Mouse (Mus musculus): ENCODE measurements at regions not wholly inside any gene's neighbourhood (a gene's known extent, or its start where the extent isn't known, plus 50 kb on each side); places are given as distances from the start of the nearest gene placed in this dataset.

DNA sequence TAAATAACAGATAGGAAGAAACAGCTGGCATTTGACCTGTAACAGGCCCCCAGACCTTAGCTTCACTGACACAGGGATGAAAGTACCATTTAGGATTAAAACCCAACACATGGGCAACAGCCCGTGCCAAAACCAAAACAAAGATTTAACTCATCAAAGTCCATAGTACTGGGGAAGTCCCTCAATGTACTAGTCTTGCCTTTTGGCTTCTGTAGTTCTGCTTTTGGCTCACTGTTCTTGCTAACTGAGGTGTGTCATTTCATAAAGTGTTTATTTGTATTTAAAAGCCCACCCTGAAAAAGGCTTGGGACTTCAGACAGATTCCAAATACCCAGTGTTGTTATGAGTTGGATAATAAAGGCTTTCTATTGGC lies 112.0 kb upstream of the Ccser1 start:
- no peaks in the 10 kb centered on the region for H3K36me3 ChIP-seq (ENCODE audit: control insufficient read depth, insufficient read depth, low read length)
- no peak overlapping the region for H3K9ac ChIP-seq (ENCODE audit: low read length)
- H3K4me1 ChIP-seq (ENCODE audit: control insufficient read depth, insufficient read depth, low read length), result peaks cover 3% of the 10 kb centered on the region; the same call in 1 of the 2 replicates
- H3K27ac ChIP-seq (replicated peaks; ENCODE audit: low read depth, low read length), result no peak overlapping the region
- H3K9me3 ChIP-seq (ENCODE audit: control insufficient read depth, low read length), result no peaks in the 10 kb centered on the region
- H3K27me3 ChIP-seq (ENCODE audit: control insufficient read depth, insufficient read depth, low read length), result no peaks in the 10 kb centered on the region
- 13% methylated on average over 1 of the region's 1 CpGs for WGBS
- H3K4me2 ChIP-seq (ENCODE audit: low read depth, severe bottlenecking), result no peak overlapping the region
- DNase-seq (ENCODE audit: low spot score) (no peak), ATAC-seq (ENCODE audit: insufficient number of reproducible peaks, low FRiP score, low TSS enrichment, low read depth) (no peak)
- H3K4me3 ChIP-seq (ENCODE audit: low read depth, low read length), result no peak overlapping the region

DNA sequence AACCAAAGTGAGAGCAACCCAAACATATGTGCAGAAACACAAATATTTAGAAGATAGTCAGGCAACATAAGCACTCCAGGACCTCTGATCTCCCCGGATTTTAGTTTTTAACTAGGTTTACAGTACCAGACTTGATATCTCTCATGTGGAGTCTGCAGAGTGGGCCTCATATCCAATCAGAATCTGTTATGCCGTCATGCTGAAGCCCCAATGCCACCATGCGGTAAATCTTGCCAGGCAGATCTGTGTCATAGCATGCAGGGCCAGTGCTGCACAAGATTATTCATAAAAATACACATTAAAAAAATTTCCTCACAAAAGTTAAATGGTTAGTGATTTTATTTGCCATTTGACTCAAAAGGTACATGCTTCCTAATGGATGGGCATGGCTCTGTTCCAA lies 106.9 kb upstream of the Ccser1 start:
- Histone ChIP-seq H3K4me1 (ENCODE audit: control insufficient read depth, insufficient read depth, low read length) (no peaks in the 10 kb centered on the region), H3K27me3 (ENCODE audit: control insufficient read depth, insufficient read depth, low read length) (no peaks in the 10 kb centered on the region), H3K36me3 (ENCODE audit: control insufficient read depth, insufficient read depth, low read length) (no peaks in the 10 kb centered on the region), H3K9me3 (ENCODE audit: control insufficient read depth, low read length) (no peaks in the 10 kb centered on the region), H3K4me3 (ENCODE audit: low read depth, low read length) (no peak overlapping the region), H3K27ac (replicated peaks; ENCODE audit: low read depth, low read length) (no peak overlapping the region), H3K9ac (ENCODE audit: low read length) (no peak overlapping the region), H3K4me2 (ENCODE audit: low read depth, severe bottlenecking) (no peak overlapping the region)
- DNase-seq (ENCODE audit: low spot score) (no peak), ATAC-seq (ENCODE audit: insufficient number of reproducible peaks, low FRiP score, low TSS enrichment, low read depth) (no peak)
- 95% methylated on average over 3 of the region's 3 CpGs for WGBS

DNA sequence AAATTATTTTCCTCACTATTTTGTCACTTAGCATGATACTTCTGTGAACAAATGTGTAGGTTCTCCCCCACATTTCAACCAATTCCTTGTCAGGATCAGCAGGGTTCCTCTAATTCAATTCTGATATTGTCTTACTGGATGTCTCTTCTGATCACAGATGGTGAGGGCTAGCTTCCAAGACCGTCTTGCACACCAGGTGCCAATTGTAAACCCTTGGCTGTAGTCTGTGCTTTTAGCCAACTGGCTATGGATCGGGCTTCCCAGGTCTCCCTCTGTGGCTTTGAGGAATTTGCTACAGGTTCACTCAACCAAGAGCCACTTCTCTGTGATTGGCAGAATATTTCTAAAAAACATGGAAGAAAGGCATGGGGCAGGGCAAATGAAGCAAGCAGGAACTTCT lies 106.3 kb upstream of the Ccser1 start:
- Histone ChIP-seq H3K36me3 (ENCODE audit: control insufficient read depth, insufficient read depth, low read length) (no peaks in the 10 kb centered on the region), H3K9ac (ENCODE audit: low read length) (no peak overlapping the region), H3K9me3 (ENCODE audit: control insufficient read depth, low read length) (no peaks in the 10 kb centered on the region), H3K27me3 (ENCODE audit: control insufficient read depth, insufficient read depth, low read length) (no peaks in the 10 kb centered on the region), H3K4me1 (ENCODE audit: control insufficient read depth, insufficient read depth, low read length) (no peaks in the 10 kb centered on the region), H3K4me2 (ENCODE audit: low read depth, severe bottlenecking) (no peak overlapping the region), H3K27ac (replicated peaks; ENCODE audit: low read depth, low read length) (no peak overlapping the region), H3K4me3 (ENCODE audit: low read depth, low read length) (no peak overlapping the region)
- WGBS, result 80% methylated on average over 2 of the region's 2 CpGs
- DNase-seq (ENCODE audit: low spot score) (no peak), ATAC-seq (ENCODE audit: insufficient number of reproducible peaks, low FRiP score, low TSS enrichment, low read depth) (no peak)

DNA sequence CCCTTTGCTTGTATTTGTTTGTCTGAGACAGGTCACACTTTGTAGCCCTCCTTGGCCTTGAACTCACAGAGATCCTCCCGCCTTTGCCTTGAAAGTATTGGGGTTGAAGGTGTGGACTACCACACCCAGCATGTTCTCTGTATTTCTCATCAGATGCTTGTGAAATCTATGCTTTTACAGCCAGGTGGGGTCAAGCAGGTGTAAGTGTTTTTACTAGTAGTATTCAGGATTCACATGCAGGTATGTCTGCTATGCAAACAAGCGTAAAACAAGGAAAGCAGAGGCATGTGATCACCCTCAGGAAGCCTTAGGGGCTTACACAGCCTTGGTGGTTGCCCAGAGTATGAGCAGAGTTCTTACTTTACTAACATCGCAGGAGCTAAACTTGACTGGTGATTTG lies 105.4 kb upstream of the Ccser1 start:
- Histone ChIP-seq H3K4me2 (ENCODE audit: low read depth, severe bottlenecking) (no peak overlapping the region), H3K36me3 (ENCODE audit: control insufficient read depth, insufficient read depth, low read length) (no peaks in the 10 kb centered on the region), H3K4me3 (ENCODE audit: low read depth, low read length) (no peak overlapping the region), H3K27ac (replicated peaks; ENCODE audit: low read depth, low read length) (no peak overlapping the region), H3K9ac (ENCODE audit: low read length) (no peak overlapping the region), H3K27me3 (ENCODE audit: control insufficient read depth, insufficient read depth, low read length) (no peaks in the 10 kb centered on the region), H3K9me3 (ENCODE audit: control insufficient read depth, low read length) (no peaks in the 10 kb centered on the region), H3K4me1 (ENCODE audit: control insufficient read depth, insufficient read depth, low read length) (no peaks in the 10 kb centered on the region)
- DNase-seq (ENCODE audit: low spot score) (no peak), ATAC-seq (ENCODE audit: insufficient number of reproducible peaks, low FRiP score, low TSS enrichment, low read depth) (no peak)
- WGBS, result 90% methylated on average over 3 of the region's 3 CpGs

DNA sequence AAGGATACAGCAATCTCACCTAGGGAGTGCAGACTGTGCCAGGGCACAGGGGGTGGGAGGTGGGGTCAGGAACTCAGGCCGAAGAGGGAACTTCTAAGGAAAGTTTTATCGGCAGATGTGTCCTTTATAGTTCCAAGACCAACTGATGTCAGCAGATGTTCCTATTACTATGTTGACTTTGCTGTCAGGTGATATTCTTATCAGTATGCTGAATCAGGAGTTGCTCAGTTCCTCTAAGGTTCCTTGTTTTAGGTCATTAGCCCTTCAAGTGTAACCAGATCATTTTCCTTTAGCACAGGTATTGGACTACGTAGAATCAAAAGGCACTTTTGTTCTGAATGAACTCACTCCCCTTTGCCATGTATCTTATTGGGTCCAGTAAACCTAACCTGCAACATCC lies 101.6 kb upstream of the Ccser1 start:
- no peaks in the 10 kb centered on the region for H3K9me3 ChIP-seq (ENCODE audit: control insufficient read depth, low read length)
- ATAC-seq (ENCODE audit: insufficient number of reproducible peaks, low FRiP score, low TSS enrichment, low read depth), result no peak

DNA sequence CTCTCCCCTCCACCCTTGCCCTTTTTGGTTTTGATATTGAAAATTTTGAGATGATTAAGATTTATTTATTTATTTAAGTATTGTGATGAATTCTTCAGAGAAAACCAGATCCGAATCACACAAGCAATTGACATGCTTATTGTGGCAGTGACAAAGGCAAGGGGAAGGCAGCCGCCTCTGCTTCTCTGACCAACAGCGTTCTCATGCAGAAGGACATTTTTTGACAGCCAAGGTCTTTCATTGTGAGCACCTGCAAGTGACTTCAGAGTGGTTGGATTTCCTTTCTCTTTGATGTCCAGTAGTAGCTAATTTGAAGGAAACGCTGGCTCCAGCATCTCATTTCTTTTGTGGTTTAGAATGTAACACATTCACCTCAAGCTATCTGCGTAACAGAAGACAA lies 99.5 kb upstream of the Ccser1 start:
- Histone ChIP-seq H3K4me1 (ENCODE audit: control insufficient read depth, insufficient read depth, low read length) (no peaks in the 10 kb centered on the region), H3K9me3 (ENCODE audit: control insufficient read depth, low read length) (no peaks in the 10 kb centered on the region), H3K9ac (ENCODE audit: low read length) (no peak overlapping the region), H3K4me2 (ENCODE audit: low read depth, severe bottlenecking) (no peak overlapping the region), H3K36me3 (ENCODE audit: control insufficient read depth, insufficient read depth, low read length) (no peaks in the 10 kb centered on the region), H3K27ac (replicated peaks; ENCODE audit: low read depth, low read length) (no peak overlapping the region), H3K4me3 (ENCODE audit: low read depth, low read length) (no peak overlapping the region), H3K27me3 (ENCODE audit: control insufficient read depth, insufficient read depth, low read length) (no peaks in the 10 kb centered on the region)
- ATAC-seq (ENCODE audit: insufficient number of reproducible peaks, low FRiP score, low TSS enrichment, low read depth) (no peak), DNase-seq (ENCODE audit: low spot score) (no peak)
- WGBS, result 57% methylated on average over 5 of the region's 5 CpGs

More for the DNA sequence above, 101.6 kb upstream of the Ccser1 start:
- Histone ChIP-seq H3K9ac (ENCODE audit: low read length) (no peak overlapping the region), H3K4me2 (ENCODE audit: low read depth, severe bottlenecking) (no peak overlapping the region), H3K36me3 (ENCODE audit: control insufficient read depth, insufficient read depth, low read length) (no peaks in the 10 kb centered on the region), H3K4me3 (ENCODE audit: low read depth, low read length) (no peak overlapping the region), H3K27ac (replicated peaks; ENCODE audit: low read depth, low read length) (no peak overlapping the region), H3K4me1 (ENCODE audit: control insufficient read depth, insufficient read depth, low read length) (no peaks in the 10 kb centered on the region), H3K27me3 (ENCODE audit: control insufficient read depth, insufficient read depth, low read length) (no peaks in the 10 kb centered on the region)
- 80% methylated on average over 3 of the region's 3 CpGs for WGBS
- no peak for DNase-seq (ENCODE audit: low spot score)

DNA sequence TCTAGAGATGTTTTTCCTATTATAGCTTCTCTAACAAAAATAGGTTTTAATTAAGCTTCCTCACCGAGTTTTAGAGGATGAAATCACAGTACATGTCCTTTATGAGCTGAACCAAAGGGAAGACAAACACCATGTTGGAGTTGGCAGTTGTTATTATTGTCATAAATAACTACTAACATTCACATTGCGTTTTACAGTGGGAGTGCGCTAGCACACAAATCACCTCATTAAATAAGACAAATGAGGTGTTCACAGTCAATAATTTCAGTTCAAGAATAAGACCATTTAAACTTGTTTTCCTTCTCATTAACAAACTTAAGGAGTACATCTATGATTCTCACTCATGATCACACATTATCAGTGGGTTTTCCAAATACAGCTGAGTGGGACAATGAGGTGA lies 96.8 kb upstream of the Ccser1 start:
- Histone ChIP-seq H3K4me2 (ENCODE audit: low read depth, severe bottlenecking) (no peak overlapping the region), H3K4me3 (ENCODE audit: low read depth, low read length) (no peak overlapping the region), H3K9me3 (ENCODE audit: control insufficient read depth, low read length) (no peaks in the 10 kb centered on the region), H3K4me1 (ENCODE audit: control insufficient read depth, insufficient read depth, low read length) (no peaks in the 10 kb centered on the region), H3K36me3 (ENCODE audit: control insufficient read depth, insufficient read depth, low read length) (no peaks in the 10 kb centered on the region), H3K27me3 (ENCODE audit: control insufficient read depth, insufficient read depth, low read length) (no peaks in the 10 kb centered on the region), H3K27ac (replicated peaks; ENCODE audit: low read depth, low read length) (no peak overlapping the region), H3K9ac (ENCODE audit: low read length) (no peak overlapping the region)
- ATAC-seq (ENCODE audit: insufficient number of reproducible peaks, low FRiP score, low TSS enrichment, low read depth) (no peak), DNase-seq (ENCODE audit: low spot score) (no peak)
- WGBS, result 18% methylated on average over 3 of the region's 3 CpGs

DNA sequence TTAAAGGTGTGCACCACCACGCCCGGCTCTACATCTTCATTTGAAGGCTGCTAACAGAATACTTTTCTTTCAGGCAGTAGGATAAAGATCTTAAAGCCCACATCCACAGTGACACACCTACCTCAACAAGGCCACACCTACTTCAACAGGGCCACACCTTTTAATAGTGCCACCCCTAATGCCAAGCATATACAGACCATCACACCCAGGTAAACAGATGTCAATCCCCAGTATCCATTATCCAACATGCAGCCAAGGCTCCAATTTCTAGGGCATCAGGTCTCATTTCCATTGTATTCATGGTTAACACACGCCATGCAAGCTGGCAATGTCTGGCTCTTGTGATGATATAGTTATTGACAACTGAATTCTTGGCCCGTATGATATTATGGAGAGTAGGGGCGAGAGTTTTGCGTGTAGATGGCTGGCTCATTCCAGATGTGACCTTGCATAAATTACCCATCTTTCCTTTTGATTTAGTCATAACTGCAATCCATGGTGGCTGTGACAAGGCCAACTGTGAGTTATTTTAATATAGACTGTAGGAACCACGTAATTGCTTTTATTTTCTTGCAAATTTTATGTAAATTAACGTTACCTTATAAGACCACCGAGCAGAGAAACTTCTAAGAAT lies 80.7 kb upstream of the Ccser1 start:
- H3K4me3 ChIP-seq (ENCODE audit: low read depth, low read length), result no peak overlapping the region
- no peaks in the 10 kb centered on the region for H3K27me3 ChIP-seq (ENCODE audit: control insufficient read depth, insufficient read depth, low read length)
- no peaks in the 10 kb centered on the region for H3K4me1 ChIP-seq (ENCODE audit: control insufficient read depth, insufficient read depth, low read length)
- no peak overlapping the region for H3K27ac ChIP-seq (replicated peaks; ENCODE audit: low read depth, low read length)
- DNase-seq (ENCODE audit: low spot score), result no peak
- no peak for ATAC-seq (ENCODE audit: insufficient number of reproducible peaks, low FRiP score, low TSS enrichment, low read depth)
- H3K9ac ChIP-seq (ENCODE audit: low read length), result no peak overlapping the region
- no peak overlapping the region for H3K4me2 ChIP-seq (ENCODE audit: low read depth, severe bottlenecking)
- H3K9me3 ChIP-seq (ENCODE audit: control insufficient read depth, low read length), result no peaks in the 10 kb centered on the region
- H3K36me3 ChIP-seq (ENCODE audit: control insufficient read depth, insufficient read depth, low read length), result no peaks in the 10 kb centered on the region
- WGBS, result 88% methylated on average over 9 of the region's 9 CpGs

DNA sequence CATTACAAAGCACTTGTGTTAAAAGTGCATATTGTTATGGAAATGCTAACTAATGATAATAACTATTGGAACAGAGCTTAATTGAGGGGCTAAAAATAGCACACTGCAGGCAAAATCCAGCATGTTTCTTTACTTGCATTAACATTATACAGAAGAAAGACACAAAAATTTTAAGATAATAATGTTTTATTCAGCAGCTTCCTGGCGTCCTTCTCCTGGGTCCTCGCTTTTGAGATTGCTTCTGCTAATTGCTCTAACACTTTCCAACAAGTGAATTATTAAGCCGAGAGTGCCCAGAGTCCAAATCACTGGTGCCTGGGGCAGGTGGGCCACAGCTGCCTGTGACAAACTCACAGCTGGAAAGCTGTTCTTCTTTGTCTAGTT lies 80.2 kb upstream of the Ccser1 start:
- Histone ChIP-seq H3K4me3 (ENCODE audit: low read depth, low read length) (no peak overlapping the region), H3K4me2 (ENCODE audit: low read depth, severe bottlenecking) (no peak overlapping the region), H3K27me3 (ENCODE audit: control insufficient read depth, insufficient read depth, low read length) (no peaks in the 10 kb centered on the region), H3K36me3 (ENCODE audit: control insufficient read depth, insufficient read depth, low read length) (no peaks in the 10 kb centered on the region), H3K9me3 (ENCODE audit: control insufficient read depth, low read length) (no peaks in the 10 kb centered on the region), H3K4me1 (ENCODE audit: control insufficient read depth, insufficient read depth, low read length) (no peaks in the 10 kb centered on the region), H3K27ac (replicated peaks; ENCODE audit: low read depth, low read length) (no peak overlapping the region), H3K9ac (ENCODE audit: low read length) (no peak overlapping the region)
- DNase-seq (ENCODE audit: low spot score) (no peak), ATAC-seq (ENCODE audit: insufficient number of reproducible peaks, low FRiP score, low TSS enrichment, low read depth) (no peak)
- WGBS, result 41% methylated on average over 3 of the region's 3 CpGs

All from limb, embryonic 11.5 days (tissue).